Mouse (Mus musculus): ENCODE data around the gene Ppp2r5e.

Gene Ppp2r5e

GRCm38 (mm10) chr12:75572271-75572670 is 23.8 kb downstream of the Ppp2r5e start:
- DNase-seq = peak; percentile 43 to 52

GRCm38 (mm10) chr12:75570138-75570537 is 25.9 kb downstream of the Ppp2r5e start:
- DNase-seq = no peak

- no peak for DNase-seq
Observed at GRCm38 (mm10) chr12:75567745-75568144, 28.3 kb downstream of the Ppp2r5e start.

GRCm38 (mm10) chr12:75565756-75566155 is 30.3 kb downstream of the Ppp2r5e start:
- no peak for DNase-seq

- no peak for DNase-seq
Observed at GRCm38 (mm10) chr12:75564498-75564897, 31.5 kb downstream of the Ppp2r5e start.

- DNase-seq = no peak
Observed at GRCm38 (mm10) chr12:75562996-75563618, 32.9 kb downstream of the Ppp2r5e start.

- DNase-seq = no peak
Observed at GRCm38 (mm10) chr12:75560681-75561387, 35.2 kb downstream of the Ppp2r5e start.

GRCm38 (mm10) chr12:75559196-75559595 is 36.8 kb downstream of the Ppp2r5e start:
- DNase-seq = peak; percentile 37 to 72

GRCm38 (mm10) chr12:75557813-75558212 is 38.2 kb downstream of the Ppp2r5e start:
- no peak for DNase-seq

GRCm38 (mm10) chr12:75555032-75555431 is 41.0 kb downstream of the Ppp2r5e start:
- DNase-seq = no peak

GRCm38 (mm10) chr12:75552296-75552695 is 43.7 kb downstream of the Ppp2r5e start:
- DNase-seq = no peak

GRCm38 (mm10) chr12:75551671-75552070 is 44.4 kb downstream of the Ppp2r5e start:
- DNase-seq = no peak

GRCm38 (mm10) chr12:75548999-75549398 is 47.0 kb downstream of the Ppp2r5e start:
- DNase-seq = no peak

GRCm38 (mm10) chr12:75547174-75547573 is 48.9 kb downstream of the Ppp2r5e start:
- DNase-seq = no peak

- DNase-seq = no peak
Observed at GRCm38 (mm10) chr12:75546241-75546640, 49.8 kb downstream of the Ppp2r5e start.

- DNase-seq = no peak
Observed at GRCm38 (mm10) chr12:75545431-75545925, 50.6 kb downstream of the Ppp2r5e start.

- DNase-seq = no peak
Observed at GRCm38 (mm10) chr12:75544666-75545065, 51.4 kb downstream of the Ppp2r5e start.

- DNase-seq = no peak
Observed at GRCm38 (mm10) chr12:75544259-75544658, 51.8 kb downstream of the Ppp2r5e start.

GRCm38 (mm10) chr12:75543346-75543745 is 52.7 kb downstream of the Ppp2r5e start:
- no peak for DNase-seq

- DNase-seq = no peak
Observed at GRCm38 (mm10) chr12:75540621-75541171, 55.3 kb downstream of the Ppp2r5e start.

- DNase-seq = no peak
Observed at GRCm38 (mm10) chr12:75539228-75539627, 56.8 kb downstream of the Ppp2r5e start.

- no peak for DNase-seq
Observed at GRCm38 (mm10) chr12:75537673-75538423, 58.2 kb downstream of the Ppp2r5e start.

GRCm38 (mm10) chr12:75537019-75537672 is 58.9 kb downstream of the Ppp2r5e start:
- no peak for DNase-seq
